8 mouse cellular contexts compared by ENCODE assay signal in genomic region chr5:124184898-124185701, GRCm38 (mm10).
DNase-seq lines count a peak whose midpoint lies in the region; ATAC-seq and TF ChIP-seq lines count a peak whose summit lies in the region.

No protein-coding gene starts in this region.

- TF ChIP-seq POLR2A in cortical plate, adult 2 months (IDR thresholded peaks at IDR 0.05; ENCODE audit: extremely low read depth, insufficient read depth, low read length) = peak; percentile 43

- H3K4me2 ChIP-seq in heart, embryonic 16.5 days (ENCODE audit: low read depth, low read length) = peak overlapping the region; percentile 55
- peak overlapping the region; percentile 59 for H3K4me2 ChIP-seq in hindbrain, embryonic 13.5 days
- H3K4me2 ChIP-seq in neural tube, embryonic 15.5 days = peak overlapping the region; percentile 57

- no peaks in the 10 kb centered on the region for H3K9me3 ChIP-seq in heart, embryonic 16.5 days (replicated peaks; ENCODE audit: control insufficient read depth, low read length)
- H3K9me3 ChIP-seq in hindbrain, embryonic 13.5 days = no peaks in the 10 kb centered on the region
- no peaks in the 10 kb centered on the region for H3K9me3 ChIP-seq in neural tube, embryonic 15.5 days (replicated peaks)

- peaks cover 69% of the 10 kb centered on the region for H3K4me1 ChIP-seq in heart, embryonic 16.5 days (ENCODE audit: control insufficient read depth, insufficient read depth, low read length)
- H3K4me1 ChIP-seq in cortical plate, adult 2 months (ENCODE audit: control insufficient read depth, insufficient read depth, low read length) = peaks cover 12% of the 10 kb centered on the region
- peaks cover 60% of the 10 kb centered on the region for H3K4me1 ChIP-seq in hindbrain, embryonic 13.5 days (replicated peaks)
- H3K4me1 ChIP-seq in neural tube, embryonic 15.5 days = peaks cover 65% of the 10 kb centered on the region

- no peak for DNase-seq in heart, postnatal 4 days
- DNase-seq in kidney, adult 11 months = no peak
- no peak for DNase-seq in cerebellum, adult 9-10 months

- peak overlapping the region; percentile 39 for H3K4me3 ChIP-seq in heart, embryonic 16.5 days (ENCODE audit: low read length)
- H3K4me3 ChIP-seq in cortical plate, adult 2 months (ENCODE audit: insufficient read depth, low read length) = peak overlapping the region; percentile 77
- H3K4me3 ChIP-seq in hindbrain, embryonic 13.5 days = peak overlapping the region; percentile 33
- peak overlapping the region; percentile 30 for H3K4me3 ChIP-seq in neural tube, embryonic 15.5 days (replicated peaks)

- no peaks in the 10 kb centered on the region for H3K36me3 ChIP-seq in heart, embryonic 16.5 days (ENCODE audit: control insufficient read depth, insufficient read depth)
- no peaks in the 10 kb centered on the region for H3K36me3 ChIP-seq in hindbrain, embryonic 13.5 days
- no peaks in the 10 kb centered on the region for H3K36me3 ChIP-seq in neural tube, embryonic 15.5 days

- 26% methylated on average over 15 of the region's 15 CpGs for WGBS in heart, embryonic 16.5 days
- 9% methylated on average over 15 of the region's 15 CpGs for WGBS in hindbrain, embryonic 13.5 days
- WGBS in neural tube, embryonic 15.5 days = 12% methylated on average over 15 of the region's 15 CpGs

- H3K27me3 ChIP-seq in heart, embryonic 16.5 days (ENCODE audit: control insufficient read depth, insufficient read depth, low read length) = no peaks in the 10 kb centered on the region
- H3K27me3 ChIP-seq in hindbrain, embryonic 13.5 days = peaks cover 6% of the 10 kb centered on the region; the same call in 1 of the 2 replicates
- no peaks in the 10 kb centered on the region for H3K27me3 ChIP-seq in neural tube, embryonic 15.5 days (replicated peaks)

- H3K27ac ChIP-seq in heart, embryonic 16.5 days (ENCODE audit: low read length) = peak overlapping the region; percentile 95
- H3K27ac ChIP-seq in cortical plate, adult 2 months (ENCODE audit: insufficient read depth, low read length) = peak overlapping the region; percentile 83
- H3K27ac ChIP-seq in hindbrain, embryonic 13.5 days = peak overlapping the region; percentile 92
- H3K27ac ChIP-seq in neural tube, embryonic 15.5 days (replicated peaks) = peak overlapping the region; percentile 87

- TF ChIP-seq CTCF in cortical plate, adult 2 months (IDR thresholded peaks at IDR 0.05; ENCODE audit: extremely low read depth, insufficient read depth, low read length) = no peak

- peak overlapping the region; percentile 68 for H3K9ac ChIP-seq in heart, embryonic 16.5 days (ENCODE audit: low read length)
- peak overlapping the region; percentile 61 for H3K9ac ChIP-seq in hindbrain, embryonic 13.5 days
- H3K9ac ChIP-seq in neural tube, embryonic 15.5 days (replicated peaks) = peak overlapping the region; percentile 50

- ATAC-seq in heart, embryonic 16.5 days (replicated peaks; ENCODE audit: extremely low read depth, insufficient read depth, low FRiP score) = peak; percentile 6; the same call in 1 of the 2 replicates
- no peak for ATAC-seq in hindbrain, embryonic 13.5 days (ENCODE audit: low FRiP score)
- ATAC-seq in neural tube, embryonic 15.5 days (ENCODE audit: low FRiP score) = peak; percentile 30; the same call in 1 of the 2 replicates
- no peak for ATAC-seq in megakaryocyte-erythroid progenitor cell, adult 5-6 weeks (replicated peaks; ENCODE audit: low FRiP score, low TSS enrichment, poor library complexity, severe bottlenecking)

Comparison
In these comparisons a context has a peak if more than half of its experiments do, and no peak if none do; other contexts are left out.
1. ATAC-seq: peak in heart, embryonic 16.5 days (single experiment) and neural tube, embryonic 15.5 days (single experiment); none in hindbrain, embryonic 13.5 days (single experiment) and megakaryocyte-erythroid progenitor cell, adult 5-6 weeks (single experiment).
2. Peak in every context shown above with its lines, with median percentiles within 50 percentile points of each other: H3K27ac ChIP-seq, H3K4me2 ChIP-seq, H3K4me3 ChIP-seq and H3K9ac ChIP-seq.